Mouse (Mus musculus) adrenal gland, adult (tissue): Measurements from ENCODE around the gene Ccdc87.
"Not testable (repeated sequence)": the region's sequence is repeated elsewhere in the genome, so short reads cannot be mapped to it uniquely, and the experiment has no call there.

ENCODE experiments used
- DNase-seq, 2 experiments: peaks; one replicate each; pipeline ENCODE4 v3.0.0; 2022 to 2023; ENCODE audit warnings: low spot score in 1 of 2; ENCODE audit not compliant: inconsistent age in 2 of 2

The Ccdc87 gene

DNA sequence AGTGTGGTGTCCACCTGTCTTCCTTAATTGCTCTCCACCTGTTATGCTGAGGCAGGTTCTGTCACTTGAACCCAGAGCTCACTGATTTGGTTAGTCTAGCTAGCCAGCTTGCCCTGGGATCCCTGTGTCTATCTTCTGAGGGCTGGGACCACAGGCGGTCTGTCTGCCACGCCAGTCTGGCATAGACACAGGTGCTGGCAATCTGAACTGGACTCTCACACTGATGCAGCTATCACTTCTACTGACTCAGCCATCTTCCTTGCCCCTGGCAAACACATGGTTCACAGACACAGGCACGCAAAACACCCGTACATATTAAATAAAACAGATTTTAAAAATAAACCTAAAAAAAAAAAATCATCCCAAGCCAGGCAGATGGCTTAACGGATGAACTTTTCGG lies 2.1 kb upstream of the Ccdc87 start:
- no peak for DNase-seq

DNA sequence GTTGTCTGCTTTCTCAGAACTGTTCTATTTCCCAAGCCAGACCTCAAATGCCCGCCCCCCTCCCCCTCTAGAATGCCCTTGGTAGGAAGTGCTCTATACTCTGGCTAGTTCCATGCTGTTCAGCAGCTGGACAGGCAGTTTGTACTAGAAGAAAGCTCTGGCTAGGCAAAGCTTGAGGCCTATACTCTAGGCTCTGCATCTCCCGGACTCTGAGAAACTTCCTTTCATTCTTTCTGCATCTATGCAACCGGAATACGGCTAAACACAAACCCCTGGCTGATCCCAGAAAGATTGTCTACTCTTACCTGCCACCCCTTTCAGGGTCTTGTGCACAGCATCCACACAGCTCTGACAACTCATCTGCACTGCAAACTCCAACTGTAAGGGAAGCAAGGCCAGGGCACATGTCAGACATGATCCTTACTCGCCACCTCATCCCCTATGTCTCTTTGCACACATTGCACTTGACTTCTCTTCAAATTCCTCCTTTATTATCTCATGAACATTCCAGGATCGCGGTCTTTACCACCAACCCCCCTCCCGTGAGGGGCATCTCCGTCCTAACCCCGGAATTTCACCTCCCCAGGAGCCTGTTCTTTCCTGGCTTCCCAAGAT lies 533 bp upstream of the Ccdc87 start:
- DNase-seq, result peak in 1 of 2 experiments; percentile 68

DNA sequence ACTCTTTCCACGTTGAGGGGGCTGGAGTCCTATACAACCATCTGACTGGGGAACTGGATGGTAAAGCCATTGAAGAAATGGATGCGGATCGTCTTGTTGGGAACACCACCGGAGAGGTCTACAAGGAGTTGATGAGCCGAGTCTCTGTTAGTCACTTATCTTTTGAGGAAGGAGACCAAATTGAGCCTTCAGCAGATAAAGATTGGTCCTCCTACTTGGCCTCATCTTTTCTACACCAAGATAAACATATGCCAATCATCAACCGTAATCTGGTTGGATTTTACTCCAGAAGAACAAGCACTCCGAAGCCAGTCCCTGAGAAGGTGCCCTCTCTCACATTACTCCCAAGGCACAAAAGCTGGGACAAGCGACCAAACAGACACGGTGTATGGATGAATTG lies 1.7 kb downstream of the Ccdc87 start:
- no peak for DNase-seq

DNA sequence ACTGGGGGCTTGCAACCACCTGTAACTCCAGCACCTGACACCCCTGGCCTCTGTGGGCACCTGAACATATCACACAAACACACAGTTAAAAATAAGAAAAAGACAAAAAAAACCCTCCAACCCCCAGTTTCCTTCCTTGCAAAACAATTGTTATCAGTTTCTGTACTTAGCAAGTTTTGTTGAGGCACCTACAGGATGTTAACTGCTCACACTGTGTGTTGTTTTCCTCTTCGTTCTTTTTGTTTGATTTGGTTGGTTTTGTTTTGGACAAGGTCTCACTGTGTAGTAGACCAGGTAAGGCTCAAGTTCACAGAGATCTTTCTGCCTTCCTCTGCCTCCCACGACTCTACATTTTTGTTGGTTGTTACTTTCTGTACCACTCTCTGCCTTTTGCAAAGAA lies 3.4 kb downstream of the Ccdc87 start:
- DNase-seq, result no peak

DNA sequence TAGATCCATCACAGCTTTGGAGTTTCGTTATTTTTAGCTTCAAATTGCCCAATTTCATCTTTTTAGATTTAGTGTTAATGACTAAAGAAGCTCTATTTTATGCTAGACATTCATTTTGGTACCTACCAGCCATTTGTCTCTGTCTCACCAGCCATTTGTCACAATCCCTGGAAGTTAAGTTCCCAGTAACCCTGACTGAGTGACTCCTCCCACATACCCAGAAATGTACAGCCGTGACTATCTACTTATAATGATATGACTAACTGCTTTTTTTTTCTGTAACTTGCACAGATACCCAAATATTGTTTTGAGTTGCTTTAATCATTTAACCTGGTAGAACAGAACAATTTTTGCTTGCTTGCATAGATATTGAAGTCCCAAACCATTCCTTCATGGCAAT lies 6.7 kb downstream of the Ccdc87 start:
- DNase-seq, result peak in 1 of 2 experiments; percentile 61

DNA sequence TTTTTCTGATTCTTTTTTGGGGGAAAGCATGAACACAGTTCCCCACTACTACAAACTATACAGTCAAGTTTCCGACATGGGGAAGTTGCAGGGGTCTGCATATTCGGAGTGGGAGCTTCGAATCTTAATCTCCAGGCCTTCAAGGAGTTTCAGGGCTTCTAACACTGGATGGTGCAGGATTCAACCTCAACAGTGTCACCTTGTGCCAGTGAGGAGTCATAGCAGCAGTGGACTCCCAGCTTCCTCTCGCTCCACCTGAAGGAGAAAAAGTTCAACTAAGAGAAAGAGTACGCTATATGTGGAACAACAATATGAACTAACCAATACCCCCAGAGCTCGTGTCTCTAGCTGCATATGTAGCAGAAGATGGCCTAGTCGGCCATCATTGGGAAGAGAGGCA lies 8.3 kb downstream of the Ccdc87 start:
- peak in 1 of 2 experiments; percentile 78 for DNase-seq

DNA sequence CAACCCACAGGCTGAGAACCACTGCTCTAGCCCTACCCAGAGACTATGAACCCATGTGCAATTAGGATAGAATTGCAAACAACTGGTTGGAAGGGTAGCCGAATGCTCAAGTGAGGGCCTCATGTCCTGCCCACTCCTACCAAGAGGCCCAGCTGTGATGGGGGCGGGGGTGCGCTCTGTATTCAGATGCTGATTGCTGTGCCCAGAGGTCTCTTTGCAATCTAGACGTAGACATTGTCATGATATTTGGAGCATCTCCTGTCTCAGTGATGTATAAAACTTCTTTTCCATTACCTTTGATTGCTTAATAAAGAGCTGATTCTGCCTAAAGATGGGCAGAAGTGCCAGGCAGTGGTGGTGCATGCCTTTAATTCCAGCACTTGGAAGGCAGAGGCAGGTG lies 10.6 kb downstream of the Ccdc87 start:
- no peak for DNase-seq

DNA sequence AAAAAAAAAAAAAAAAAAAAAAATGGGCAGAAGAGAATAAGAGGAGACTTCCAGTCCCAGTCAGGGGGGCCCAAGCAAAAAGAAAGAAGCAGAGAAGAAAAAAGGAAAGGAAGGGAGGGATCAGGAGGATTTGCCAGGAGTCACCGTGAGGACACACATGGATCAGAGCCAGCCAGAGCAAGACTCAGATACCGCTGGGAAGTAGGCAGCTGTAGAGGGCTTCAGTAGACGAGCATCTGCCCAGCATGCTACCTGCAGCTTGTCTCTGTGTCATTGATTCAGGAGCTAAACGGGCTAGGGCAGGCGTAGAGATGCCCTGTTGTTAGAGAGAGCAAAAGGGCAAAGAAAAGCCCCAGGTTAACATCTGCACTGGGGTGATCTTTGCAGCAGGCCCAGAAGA lies 11.1 kb downstream of the Ccdc87 start:
- no peak for DNase-seq

DNA sequence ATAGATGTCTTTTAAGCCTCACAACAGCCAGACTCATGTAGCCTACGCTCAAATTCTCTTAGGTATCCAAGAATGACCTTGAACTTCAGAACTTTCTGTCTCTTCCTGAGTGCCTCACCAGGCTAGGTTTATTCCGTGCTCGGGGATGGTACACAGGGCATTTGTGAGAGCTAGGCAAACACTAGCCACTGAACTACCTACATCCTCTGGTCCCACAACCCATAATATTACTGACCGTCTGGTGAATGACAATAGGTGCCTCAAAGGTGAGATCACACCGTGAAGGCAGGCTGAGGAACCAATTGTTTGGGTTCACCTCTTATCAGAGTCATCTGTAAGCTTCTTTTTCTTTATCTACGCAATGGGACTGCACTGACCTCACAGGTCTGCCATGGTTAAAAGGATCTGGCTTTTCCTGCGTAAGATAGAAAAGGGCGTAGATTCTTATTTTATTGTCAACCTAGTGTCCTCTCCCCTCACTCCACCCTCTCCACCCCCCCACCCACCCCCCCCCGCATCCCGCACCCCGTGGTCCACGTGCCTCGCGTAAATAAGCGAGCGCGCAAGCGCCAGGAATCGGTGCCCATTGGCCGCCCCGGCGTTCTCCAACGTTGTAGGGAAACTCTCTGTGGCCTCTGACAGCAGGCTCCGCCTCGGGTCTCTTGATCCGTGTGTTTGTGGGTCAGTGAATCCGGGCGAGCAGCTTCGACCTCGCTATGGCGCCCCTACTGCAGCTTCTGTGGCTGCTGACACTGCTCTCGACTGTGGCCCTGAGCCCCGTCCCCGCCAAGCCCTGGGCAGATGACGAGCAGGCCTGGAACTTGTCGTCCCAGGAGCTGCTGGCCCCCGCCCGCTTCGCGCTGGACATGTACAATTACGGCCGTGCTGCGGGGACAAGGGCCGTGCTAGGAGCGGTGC lies 15.6 kb downstream of the Ccdc87 start, which contains the start of gene Ctsf:
Ctsf (plus strand) TSS at position 579 of the 918 bp plus-strand sequence.
- peak; percentile 95 to 97 for DNase-seq

DNA sequence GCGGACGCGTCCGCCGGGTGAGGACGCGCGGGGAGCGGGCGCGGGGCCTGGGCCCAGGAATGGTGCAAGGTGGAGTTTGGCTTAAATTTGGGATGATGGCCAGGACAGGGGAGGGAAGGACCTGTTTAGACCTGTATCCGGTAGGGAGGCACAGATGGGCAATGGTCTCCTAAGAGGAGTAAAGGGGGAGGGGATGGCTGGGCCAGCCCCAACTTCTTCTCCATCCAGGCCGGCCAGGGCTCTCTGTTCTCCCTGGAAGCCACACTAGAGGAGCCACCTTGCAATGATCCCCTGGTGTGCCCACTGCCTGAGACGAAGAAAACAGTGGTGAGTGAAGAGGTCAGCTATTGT lies 16.3 kb downstream of the Ccdc87 start:
- DNase-seq, result no peak

DNA sequence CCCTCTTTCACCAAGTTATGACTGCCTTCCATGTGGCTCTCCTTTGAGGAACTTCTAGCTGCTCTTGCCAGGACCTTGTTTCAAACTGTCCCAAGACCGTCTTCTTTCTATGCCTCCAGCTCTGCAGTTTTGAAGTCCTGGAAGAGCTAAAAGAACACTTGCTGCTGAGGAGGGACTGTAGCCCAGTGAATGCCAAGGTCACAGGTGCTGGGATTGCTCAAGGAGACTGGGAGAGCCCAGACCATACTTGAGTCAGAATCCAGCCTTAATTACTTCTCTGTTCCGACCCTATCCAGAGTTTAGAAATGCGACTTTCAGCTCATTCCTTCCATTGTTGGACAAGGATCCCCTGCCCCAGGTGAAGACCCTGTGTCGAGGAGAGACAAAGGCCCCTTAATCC lies 16.8 kb downstream of the Ccdc87 start:
- DNase-seq, result peak; percentile 80 to 87

DNA sequence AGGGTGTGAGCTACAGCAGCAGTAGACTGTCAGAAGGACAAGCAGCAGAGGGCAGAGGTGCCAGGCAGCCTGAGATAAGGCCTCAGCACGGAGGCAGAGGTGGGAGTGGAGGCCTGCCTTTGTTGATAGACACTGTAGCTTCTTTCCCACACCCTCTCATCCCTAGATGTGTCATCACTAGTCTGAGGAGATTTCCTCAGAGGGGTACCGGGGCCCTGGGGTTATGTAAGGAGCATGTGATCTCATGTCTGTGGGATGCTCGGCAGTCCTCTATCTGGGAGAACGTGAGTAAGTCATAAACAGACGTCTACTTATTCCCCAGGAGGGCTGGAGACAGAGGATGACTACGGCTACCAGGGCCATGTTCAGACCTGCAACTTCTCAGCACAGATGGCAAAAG lies 19.9 kb downstream of the Ccdc87 start:
- DNase-seq, result peak; percentile 29 to 48

DNA sequence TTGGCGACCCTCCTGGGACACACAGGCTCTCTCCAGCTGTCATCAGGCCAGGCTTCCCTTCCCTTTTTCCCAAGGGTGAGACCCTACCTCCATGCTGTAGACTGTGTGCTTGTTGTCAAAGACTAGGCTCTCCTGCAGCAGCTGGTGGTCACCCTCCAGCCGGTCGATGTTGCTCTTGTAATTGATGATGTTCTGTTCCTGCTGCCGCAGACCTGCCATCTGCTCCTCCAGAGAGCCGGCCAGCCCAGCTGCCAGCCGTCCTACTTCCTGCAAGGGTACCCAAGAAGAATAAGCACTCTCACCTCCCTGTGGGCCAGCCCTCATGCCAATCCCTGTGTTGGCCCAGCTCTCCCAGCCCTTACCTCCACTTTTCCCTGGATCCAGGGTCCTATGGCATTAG lies 23.9 kb downstream of the Ccdc87 start:
- peak in 1 of 2 experiments; percentile 27 for DNase-seq

DNA sequence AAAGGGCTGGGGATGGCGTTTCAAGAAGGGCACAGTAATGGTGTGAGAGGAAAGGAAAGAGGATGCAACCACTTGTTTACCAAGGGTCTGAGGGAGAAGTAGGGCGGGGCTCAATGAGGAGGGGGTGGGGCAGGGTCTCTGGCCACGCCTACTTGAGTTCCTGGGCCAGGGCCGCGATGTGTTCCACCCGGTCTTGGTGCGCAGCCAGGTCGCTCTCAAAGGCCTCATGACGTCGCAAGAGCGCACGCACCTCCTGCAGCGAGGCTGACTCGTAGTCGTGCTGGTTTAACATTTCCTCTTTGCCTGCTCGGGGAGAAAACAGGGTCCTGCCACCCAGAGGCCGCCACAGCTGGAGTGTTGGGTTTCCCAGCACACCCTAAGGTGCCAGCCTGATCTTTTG lies 26.0 kb downstream of the Ccdc87 start:
- DNase-seq, result peak; percentile 61 to 68

DNA sequence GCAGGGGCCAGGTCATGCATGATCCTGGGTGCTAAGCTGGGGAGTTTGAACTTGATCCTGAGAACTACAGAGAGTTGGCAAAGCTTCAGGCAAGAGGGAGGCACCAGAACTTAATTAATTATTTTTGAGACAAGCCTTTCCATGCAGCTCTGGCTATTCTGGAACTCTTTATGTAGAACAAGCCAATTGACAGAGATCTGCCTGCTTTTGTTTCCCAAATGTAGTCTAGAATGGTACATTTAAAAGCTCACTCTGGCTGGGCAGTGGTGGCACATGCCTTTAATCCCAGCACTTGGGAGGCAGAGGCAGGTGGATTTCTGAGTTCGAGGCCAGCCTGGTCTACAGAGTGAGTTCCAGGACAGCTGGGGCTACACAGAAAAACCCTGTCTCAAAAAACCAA lies 35.4 kb downstream of the Ccdc87 start:
- DNase-seq, result not testable (repeated sequence)

DNA sequence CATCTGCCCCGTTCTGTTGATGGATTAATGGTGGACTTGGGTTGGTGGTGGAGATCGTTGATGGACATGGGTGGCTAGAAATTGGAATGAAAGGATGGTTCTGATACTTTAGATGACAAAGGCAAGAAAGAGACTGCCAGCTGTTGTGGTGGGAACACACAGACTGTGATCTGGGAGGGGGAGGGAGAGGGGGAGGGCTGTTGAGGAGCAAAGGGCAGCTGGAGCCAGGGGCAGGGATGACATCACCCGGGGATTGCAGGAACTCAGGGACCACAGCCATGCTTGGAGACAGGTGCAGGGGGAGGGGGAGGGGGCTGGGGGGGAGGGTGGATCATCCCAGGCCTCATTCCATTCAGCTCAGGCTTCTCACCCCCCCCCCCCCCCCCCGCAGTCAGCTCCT lies 37.1 kb downstream of the Ccdc87 start:
- DNase-seq, result no peak

DNA sequence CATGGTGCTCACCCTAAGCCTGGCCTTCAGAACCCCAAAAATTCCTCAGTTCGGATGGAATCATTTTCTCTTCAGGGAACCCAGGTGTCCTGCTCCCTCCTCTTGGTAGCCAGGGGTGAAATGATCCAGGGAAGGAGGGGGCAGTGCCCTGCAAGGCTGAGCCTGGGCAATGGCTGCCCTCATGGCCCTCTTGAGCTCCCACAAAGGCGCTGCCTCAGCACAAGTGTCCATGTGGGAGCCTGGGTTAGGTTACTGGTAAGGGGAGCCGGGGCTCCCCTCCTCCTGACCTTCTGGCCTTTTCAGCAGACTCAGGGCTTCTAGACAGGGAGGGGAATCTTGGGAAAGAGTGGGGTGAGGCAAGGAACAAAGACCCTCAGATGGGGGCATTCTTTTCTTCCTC lies 37.6 kb downstream of the Ccdc87 start:
- DNase-seq, result no peak

DNA sequence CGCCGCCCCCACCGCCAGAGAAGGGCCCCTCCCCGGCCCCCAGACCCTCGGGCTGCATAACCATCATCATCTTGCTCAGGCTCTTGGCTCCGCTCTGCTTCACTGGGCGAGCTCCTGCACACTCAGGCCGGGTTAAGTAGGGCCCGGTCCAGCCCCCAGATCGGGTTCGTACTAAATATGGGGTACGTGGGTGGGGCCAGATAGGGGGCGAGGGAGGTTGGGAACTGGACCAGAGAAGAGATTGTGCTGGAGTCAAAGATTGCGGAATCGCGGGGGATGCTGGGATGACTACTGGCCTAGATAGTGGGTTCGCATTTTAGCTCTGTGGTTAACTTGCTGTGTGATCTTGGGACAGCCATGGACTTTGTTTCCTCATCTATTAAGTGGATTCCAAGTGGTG lies 38.6 kb downstream of the Ccdc87 start, which contains the start of gene Actn3:
Actn3 (minus strand) TSS at position 125 of the 400 bp plus-strand sequence.
- peak in 1 of 2 experiments; percentile 49 for DNase-seq

DNA sequence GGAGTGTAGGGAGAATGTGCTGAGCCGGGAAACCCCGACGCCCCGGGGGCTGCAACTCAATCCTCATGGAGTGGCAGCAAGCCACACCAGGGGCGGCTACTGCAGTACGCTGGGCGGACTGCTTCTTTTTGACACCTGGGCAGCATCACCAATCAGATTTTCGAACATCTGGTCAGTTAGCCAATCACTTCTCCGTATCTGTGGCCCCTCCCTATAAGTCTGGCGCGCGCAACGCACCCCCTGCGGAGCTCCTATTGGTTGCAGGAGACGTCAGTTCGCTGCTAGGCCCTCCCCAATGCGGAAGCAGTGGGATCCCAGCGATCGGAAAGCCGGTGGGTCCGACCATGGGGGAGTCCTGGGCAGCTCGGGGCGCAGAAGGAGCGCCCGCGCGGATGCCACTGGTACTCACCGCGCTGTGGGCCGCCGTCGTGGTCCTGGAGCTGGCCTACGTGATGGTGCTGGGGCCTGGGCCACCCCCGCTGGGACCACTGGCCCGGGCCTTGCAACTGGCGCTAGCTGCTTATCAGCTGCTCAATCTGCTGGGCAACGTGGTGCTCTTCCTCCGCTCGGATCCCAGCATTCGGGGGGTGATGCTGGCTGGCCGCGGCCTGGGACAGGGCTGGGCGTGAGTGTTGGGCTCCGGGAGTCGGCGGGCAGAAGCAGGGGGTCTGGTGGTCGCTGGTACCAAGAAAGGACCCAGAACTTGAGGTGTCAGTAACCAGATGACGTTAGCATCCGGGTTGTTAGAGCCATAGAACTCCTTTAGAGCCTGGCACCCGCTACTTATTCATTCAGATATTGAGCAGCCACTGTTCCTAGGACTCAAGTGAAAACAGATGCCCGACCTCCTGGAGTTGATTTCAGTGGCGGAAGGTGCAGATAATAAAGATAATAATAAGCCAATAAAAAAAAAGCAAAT lies 39.5 kb downstream of the Ccdc87 start, which contains the start of gene Zdhhc24:
Zdhhc24 (plus strand) TSS at position 264 of the 919 bp plus-strand sequence.
- peak; percentile 96 to 99 for DNase-seq

DNA sequence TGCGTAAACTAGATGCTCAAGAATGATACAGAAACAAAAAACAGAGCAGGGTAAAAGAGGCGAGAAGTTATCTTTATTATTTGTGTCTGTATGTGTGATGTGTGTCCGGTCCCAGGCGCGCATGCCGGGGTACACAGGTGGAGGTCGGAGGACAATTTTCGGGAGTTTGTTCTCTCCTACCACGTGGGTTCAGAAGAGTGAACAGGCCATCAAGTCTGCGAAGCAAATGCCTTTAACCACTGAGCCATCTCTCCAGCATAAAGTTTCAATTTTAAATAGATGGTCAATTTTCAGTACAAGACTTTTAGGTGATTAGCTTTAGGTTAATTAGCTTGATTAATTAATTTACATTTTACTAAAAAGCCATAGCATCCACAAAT lies 40.1 kb downstream of the Ccdc87 start:
- no peak for DNase-seq

DNA sequence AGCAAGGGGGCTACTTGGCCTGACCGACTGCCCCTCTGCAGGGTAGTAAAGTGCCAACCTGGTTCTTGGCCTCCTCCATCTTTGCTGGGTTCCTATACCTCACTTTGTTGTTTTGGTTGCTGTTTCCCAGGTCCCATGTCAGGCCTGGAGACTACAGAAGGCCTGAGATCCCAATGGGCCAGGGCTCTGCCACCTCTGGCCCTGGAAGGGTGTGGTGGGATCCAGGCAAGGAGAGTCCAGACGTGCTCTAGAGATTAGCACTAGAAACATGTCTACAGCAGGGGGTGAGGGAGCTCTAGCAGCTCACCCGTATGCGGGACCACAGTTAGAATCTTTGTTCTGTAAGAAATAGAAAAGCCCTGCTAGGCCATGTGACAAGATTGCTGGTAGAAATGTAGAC lies 44.8 kb downstream of the Ccdc87 start:
- no peak for DNase-seq
